Mouse (Mus musculus): ENCODE data around the gene Slc6a19. TPM values are rescaled to one million over a fixed set of nuclear protein-coding genes. Genes with fewer than 3 reads are reported as not detected.
A peak's percentile ranks its signal among the peaks of the same experiment; 100 is the strongest.

The Slc6a19 gene
- polyA plus RNA-seq, 2 experiments = 1.0 to 1.2 TPM

DNA sequence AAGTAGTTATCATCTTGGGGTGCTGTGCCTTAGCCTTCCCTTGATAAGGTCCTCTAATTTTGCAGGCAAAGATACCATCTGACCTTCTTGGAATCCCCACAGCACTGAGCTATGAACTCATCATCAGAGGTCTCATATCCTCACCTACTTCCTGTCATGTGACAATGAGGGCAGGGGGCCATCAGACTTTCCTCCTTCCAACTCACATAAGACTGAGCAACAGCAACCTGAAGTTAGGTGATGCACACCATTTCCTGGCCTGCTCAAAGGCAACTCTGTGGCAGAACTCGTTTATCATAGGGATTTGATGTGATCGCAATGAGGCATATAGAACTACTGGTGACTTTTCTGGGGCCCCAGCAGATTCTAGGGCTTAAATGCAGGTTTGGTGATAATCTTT, 22.4 kb downstream of the Slc6a19 start:
- DNase-seq (ENCODE audit: low read depth in 3 of 3, low spot score in 3 of 3) (no peak), ATAC-seq (ENCODE audit: insufficient read depth) (no peak)
- Histone ChIP-seq H3K4me2 (ENCODE audit: low read depth) (no peak overlapping the region), H3K36me3 (replicated peaks; ENCODE audit: control insufficient read depth, insufficient read depth, low read depth) (no peaks in the 10 kb centered on the region), H3K4me3 (ENCODE audit: insufficient read depth in 1 of 2, low read depth in 2 of 2, low read length in 2 of 2) (no peak overlapping the region), H3K9me3 (ENCODE audit: control insufficient read depth, low read length) (no peaks in the 10 kb centered on the region), H3K27me3 (ENCODE audit: control insufficient read depth, insufficient read depth, low read length) (no peaks in the 10 kb centered on the region), H3K4me1 (replicated peaks; ENCODE audit: control insufficient read depth in 2 of 2, insufficient read depth in 2 of 2, low read length in 1 of 2) (peaks cover 0 to 7% of the 10 kb centered on the region in 2 experiments; a peak in 1 of 4 replicates), H3K27ac (no peak overlapping the region), H3K9ac (replicated peaks) (no peak overlapping the region)
- WGBS (ENCODE audit: insufficient replicate concordance) = 67% methylated on average over 2 of the region's 2 CpGs
- TF ChIP-seq CTCF (IDR thresholded peaks at IDR 0.05; ENCODE audit: low read depth) = no peak

DNA sequence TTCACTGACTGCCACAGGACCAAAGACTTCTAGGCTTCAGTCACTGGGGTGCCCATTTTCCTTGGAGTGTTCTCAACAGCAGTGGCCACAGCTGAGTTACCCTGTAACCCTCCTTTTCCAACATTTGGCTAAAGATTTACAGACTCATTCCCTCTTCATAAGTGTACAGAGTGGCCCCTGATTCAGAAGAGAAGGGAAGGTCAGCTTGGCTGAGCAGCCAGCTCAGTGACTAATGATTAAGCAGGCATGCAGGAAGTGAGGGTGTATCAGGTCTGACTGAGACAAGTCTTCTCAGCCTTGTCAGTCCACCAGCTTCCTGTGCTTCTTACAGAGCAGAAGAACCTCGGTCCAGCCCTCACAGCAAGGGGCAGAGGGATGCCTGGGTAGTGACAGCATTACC, 24.3 kb downstream of the Slc6a19 start:
- Histone ChIP-seq H3K9me3 (ENCODE audit: control insufficient read depth, low read length) (no peaks in the 10 kb centered on the region), H3K36me3 (replicated peaks; ENCODE audit: control insufficient read depth, insufficient read depth, low read depth) (no peaks in the 10 kb centered on the region), H3K4me1 (replicated peaks; ENCODE audit: control insufficient read depth in 2 of 2, insufficient read depth in 2 of 2, low read length in 1 of 2) (peaks cover 0 to 7% of the 10 kb centered on the region in 2 experiments; a peak in 1 of 4 replicates), H3K4me3 (ENCODE audit: insufficient read depth in 1 of 2, low read depth in 2 of 2, low read length in 2 of 2) (no peak overlapping the region), H3K27ac (no peak overlapping the region), H3K4me2 (ENCODE audit: low read depth) (no peak overlapping the region; the same call in 1 of the 2 replicates), H3K27me3 (ENCODE audit: control insufficient read depth, insufficient read depth, low read length) (no peaks in the 10 kb centered on the region), H3K9ac (replicated peaks) (no peak overlapping the region)
- TF ChIP-seq CTCF (IDR thresholded peaks at IDR 0.05; ENCODE audit: low read depth) (no peak), EP300 (IDR thresholded peaks at IDR 0.05; ENCODE audit: low read depth) (no peak)
- WGBS (ENCODE audit: insufficient replicate concordance) = 0% methylated on average over 1 of the region's 1 CpGs
- ATAC-seq (ENCODE audit: insufficient read depth) = peak; percentile 59; the same call in 1 of the 2 replicates
- peak in 1 of 3 experiments; percentile 9 for DNase-seq (ENCODE audit: low read depth in 3 of 3, low spot score in 3 of 3)

DNA sequence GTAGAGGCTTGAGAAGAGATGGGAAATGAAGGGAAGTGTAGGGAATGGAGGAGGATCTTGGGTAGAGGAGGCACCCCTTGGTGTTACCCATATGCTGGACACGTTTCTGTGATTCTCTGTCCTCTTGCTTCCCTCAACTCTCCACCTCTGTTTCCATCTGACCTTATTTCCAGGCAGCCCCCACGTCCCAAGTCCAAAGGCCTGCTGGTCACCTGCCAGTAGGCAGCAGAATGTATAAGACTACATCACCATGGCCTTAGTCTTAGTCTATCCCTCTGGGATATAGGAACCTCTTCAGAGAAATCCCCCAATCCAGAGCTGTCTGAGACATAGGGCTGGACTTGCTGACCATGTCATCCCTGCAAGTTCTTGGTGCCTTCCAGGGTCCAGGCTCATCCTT, 25.4 kb downstream of the Slc6a19 start:
- WGBS (ENCODE audit: insufficient replicate concordance) = 36% methylated on average over 2 of the region's 2 CpGs
- ATAC-seq (ENCODE audit: insufficient read depth) (no peak), DNase-seq (ENCODE audit: low read depth in 3 of 3, low spot score in 3 of 3) (no peak)
- no peak overlapping the region for H3K4me2 ChIP-seq (ENCODE audit: low read depth)
- H3K4me1 ChIP-seq (replicated peaks; ENCODE audit: control insufficient read depth in 2 of 2, insufficient read depth in 2 of 2, low read length in 1 of 2) = peaks cover 0 to 7% of the 10 kb centered on the region in 2 experiments; a peak in 1 of 4 replicates
- H3K4me3 ChIP-seq (ENCODE audit: insufficient read depth in 1 of 2, low read depth in 2 of 2, low read length in 2 of 2) = no peak overlapping the region
- no peaks in the 10 kb centered on the region for H3K27me3 ChIP-seq (ENCODE audit: control insufficient read depth, insufficient read depth, low read length)
- no peaks in the 10 kb centered on the region for H3K36me3 ChIP-seq (replicated peaks; ENCODE audit: control insufficient read depth, insufficient read depth, low read depth)
- no peak overlapping the region for H3K27ac ChIP-seq
- H3K9ac ChIP-seq (replicated peaks) = no peak overlapping the region
- no peak for TF ChIP-seq CTCF (IDR thresholded peaks at IDR 0.05; ENCODE audit: low read depth)
- no peak for TF ChIP-seq EP300 (IDR thresholded peaks at IDR 0.05; ENCODE audit: low read depth)
- no peaks in the 10 kb centered on the region for H3K9me3 ChIP-seq (ENCODE audit: control insufficient read depth, low read length)

GRCm38 (mm10) chr13:73677853-73678252, 26.8 kb downstream of the Slc6a19 start, which contains the start of gene Slc6a18:
TSS of gene Slc6a18 (minus strand) at chr13:73678023.
- peaks cover 0 to 7% of the 10 kb centered on the region in 2 experiments; a peak in 1 of 4 replicates for H3K4me1 ChIP-seq (replicated peaks; ENCODE audit: control insufficient read depth in 2 of 2, insufficient read depth in 2 of 2, low read length in 1 of 2)
- 52% methylated on average over 3 of the region's 3 CpGs for WGBS (ENCODE audit: insufficient replicate concordance)
- no peak within 1 kb of the TSS for H3K27ac ChIP-seq
- no peaks in the 10 kb centered on the region for H3K36me3 ChIP-seq (replicated peaks; ENCODE audit: control insufficient read depth, insufficient read depth, low read depth)
- DNase-seq (ENCODE audit: low read depth in 3 of 3, low spot score in 3 of 3) = no peak
- no peak within 1 kb of the TSS for H3K4me3 ChIP-seq (ENCODE audit: insufficient read depth in 1 of 2, low read depth in 2 of 2, low read length in 2 of 2)
- no peak within 1 kb of the TSS for H3K9ac ChIP-seq (replicated peaks)
- TF ChIP-seq CTCF (IDR thresholded peaks at IDR 0.05; ENCODE audit: low read depth) = no peak
- TF ChIP-seq EP300 (IDR thresholded peaks at IDR 0.05; ENCODE audit: low read depth) = no peak
- no peaks in the 10 kb centered on the region for H3K27me3 ChIP-seq (ENCODE audit: control insufficient read depth, insufficient read depth, low read length)
- H3K9me3 ChIP-seq (ENCODE audit: control insufficient read depth, low read length) = no peaks in the 10 kb centered on the region
- no peak for ATAC-seq (ENCODE audit: insufficient read depth)
- no peak within 1 kb of the TSS for H3K4me2 ChIP-seq (ENCODE audit: low read depth)

GRCm38 (mm10) chr13:73675161-73675560, 29.5 kb downstream of the Slc6a19 start:
- H3K36me3 ChIP-seq (replicated peaks; ENCODE audit: control insufficient read depth, insufficient read depth, low read depth) = no peaks in the 10 kb centered on the region
- WGBS (ENCODE audit: insufficient replicate concordance) = 62% methylated on average over 7 of the region's 7 CpGs
- no peak overlapping the region for H3K27ac ChIP-seq
- ATAC-seq (ENCODE audit: insufficient read depth) (no peak), DNase-seq (ENCODE audit: low read depth in 3 of 3, low spot score in 3 of 3) (no peak)
- peaks cover 0 to 3% of the 10 kb centered on the region in 2 experiments; a peak in 1 of 4 replicates for H3K4me1 ChIP-seq (replicated peaks; ENCODE audit: control insufficient read depth in 2 of 2, insufficient read depth in 2 of 2, low read length in 1 of 2)
- no peak for TF ChIP-seq CTCF (IDR thresholded peaks at IDR 0.05; ENCODE audit: low read depth)
- no peak for TF ChIP-seq EP300 (IDR thresholded peaks at IDR 0.05; ENCODE audit: low read depth)
- no peaks in the 10 kb centered on the region for H3K9me3 ChIP-seq (ENCODE audit: control insufficient read depth, low read length)
- no peak overlapping the region for H3K9ac ChIP-seq (replicated peaks)
- no peaks in the 10 kb centered on the region for H3K27me3 ChIP-seq (ENCODE audit: control insufficient read depth, insufficient read depth, low read length)
- no peak overlapping the region for H3K4me3 ChIP-seq (ENCODE audit: insufficient read depth in 1 of 2, low read depth in 2 of 2, low read length in 2 of 2)
- H3K4me2 ChIP-seq (ENCODE audit: low read depth) = no peak overlapping the region

Data from liver, embryonic 14.5 days (tissue).